Mouse (Mus musculus) left cerebral cortex, adult 8-10 months (tissue): ENCODE data around the gene Mmrn2. TPM values are rescaled to one million over a fixed set of nuclear protein-coding genes. Genes with fewer than 3 reads are reported as not detected.
A peak's percentile ranks its signal among the peaks of the same experiment; 100 is the strongest.
"Not testable (repeated sequence)": the region's sequence is repeated elsewhere in the genome, so short reads cannot be mapped to it uniquely, and the experiment has no call there.

Source experiments
- DNase-seq, 2 experiments: peaks; one replicate each; pipeline ENCODE4 v3.0.0; 2022; ENCODE audit warnings: low spot score in 2 of 2
- total RNA-seq, 4 experiments: library from RNA; stranded (reverse); gene quantifications; 2 replicates each; pipeline ENCODE4 v1.2.4; 2022

The Mmrn2 gene
- total RNA-seq, 4 experiments from 2014 or later: 4.9 to 7.3 (median 5.8) TPM

DNA sequence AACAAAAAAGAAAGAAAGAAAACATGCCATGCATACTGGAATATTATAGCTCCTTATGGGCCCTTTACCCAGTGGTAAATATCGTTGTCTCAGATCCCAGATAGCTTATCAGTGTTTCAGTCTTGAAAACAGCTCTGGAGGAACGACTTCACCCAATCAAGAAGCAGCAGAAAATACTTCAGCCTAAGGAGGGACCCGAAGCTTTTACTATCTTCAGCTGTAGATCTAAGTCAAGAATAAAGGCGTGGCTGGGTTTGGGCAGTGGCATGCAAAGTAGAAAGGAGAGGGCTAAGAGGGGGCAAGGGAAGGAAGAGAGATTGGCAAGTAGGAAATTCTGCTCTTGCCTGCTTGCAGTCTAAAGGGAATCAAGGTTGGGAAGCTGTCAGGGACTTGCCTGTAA is 13.1 kb upstream of the Mmrn2 start:
- no peak for DNase-seq

DNA sequence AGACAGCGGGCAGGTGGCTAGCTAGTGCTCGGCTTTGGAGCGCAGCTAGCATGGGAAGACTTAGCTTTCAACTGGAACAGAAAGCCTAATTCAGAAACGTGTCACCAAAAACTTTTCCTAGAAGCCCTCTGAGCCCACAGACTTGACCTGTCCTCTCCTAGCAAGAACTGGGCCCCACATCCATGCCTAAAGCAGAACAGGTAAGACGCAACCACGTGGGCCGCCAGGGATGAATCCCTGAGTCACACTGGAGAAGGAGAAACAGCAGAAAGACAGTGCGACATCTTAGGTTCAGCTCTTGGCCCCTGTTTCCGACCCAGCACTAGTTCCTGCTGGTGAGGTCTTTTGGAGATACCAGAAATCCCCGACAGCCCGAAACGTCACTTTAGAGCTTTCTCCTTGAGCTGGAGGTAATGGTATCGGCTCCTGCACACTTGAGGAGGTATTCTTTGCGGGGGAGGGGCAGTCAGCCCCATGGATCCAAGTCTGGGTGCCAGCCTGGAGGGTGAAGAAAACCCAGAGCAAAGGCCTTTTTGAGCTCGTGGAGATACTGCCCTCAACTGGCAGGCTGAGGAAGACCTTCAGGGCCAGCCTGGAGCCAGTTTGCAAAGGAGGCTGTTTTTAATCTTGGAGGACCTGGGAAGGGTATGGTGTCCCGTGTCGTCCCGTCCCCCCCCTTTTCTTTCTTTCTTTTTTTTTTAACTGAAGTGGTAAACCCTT is 12.4 kb upstream of the Mmrn2 start:
- peak; percentile 35 to 54 for DNase-seq

DNA sequence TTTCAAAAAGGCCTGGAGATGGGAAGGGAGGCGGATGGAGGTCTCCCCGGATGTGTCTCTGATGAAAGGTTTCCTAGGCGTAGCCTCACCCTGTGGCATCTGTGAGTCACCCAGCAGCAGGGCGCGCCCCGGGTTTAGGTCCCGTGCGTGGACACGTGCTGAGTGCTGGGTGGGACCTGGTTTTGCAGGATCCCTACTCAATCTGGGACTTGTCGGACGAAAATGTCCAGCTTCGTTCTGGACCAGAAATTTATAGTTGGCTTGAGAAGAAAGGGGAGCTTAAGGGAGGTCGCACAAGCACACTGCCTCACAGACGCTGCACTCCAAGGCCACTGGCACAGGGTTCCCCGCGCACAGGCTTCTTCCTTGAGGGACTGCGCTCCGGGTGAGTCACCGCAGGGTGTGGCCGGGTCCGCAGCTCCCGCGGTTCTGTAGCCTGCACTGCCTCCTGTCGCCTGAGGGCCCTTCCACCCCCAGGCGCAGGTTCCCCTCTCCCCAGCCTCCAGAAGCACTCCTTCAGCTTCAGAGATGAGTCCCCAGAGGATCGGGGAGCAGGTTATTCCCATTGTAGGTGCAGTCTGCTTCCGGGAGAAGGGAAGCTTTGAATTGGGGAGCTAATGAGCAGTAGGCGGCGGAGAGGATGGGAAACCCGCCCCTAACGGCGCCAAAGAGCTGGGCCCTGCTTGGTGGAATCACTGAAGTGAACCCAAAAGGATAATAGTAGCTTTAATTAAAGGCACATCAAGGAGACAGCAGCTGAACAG is 11.6 kb upstream of the Mmrn2 start:
- DNase-seq: peak; percentile 40 to 53

DNA sequence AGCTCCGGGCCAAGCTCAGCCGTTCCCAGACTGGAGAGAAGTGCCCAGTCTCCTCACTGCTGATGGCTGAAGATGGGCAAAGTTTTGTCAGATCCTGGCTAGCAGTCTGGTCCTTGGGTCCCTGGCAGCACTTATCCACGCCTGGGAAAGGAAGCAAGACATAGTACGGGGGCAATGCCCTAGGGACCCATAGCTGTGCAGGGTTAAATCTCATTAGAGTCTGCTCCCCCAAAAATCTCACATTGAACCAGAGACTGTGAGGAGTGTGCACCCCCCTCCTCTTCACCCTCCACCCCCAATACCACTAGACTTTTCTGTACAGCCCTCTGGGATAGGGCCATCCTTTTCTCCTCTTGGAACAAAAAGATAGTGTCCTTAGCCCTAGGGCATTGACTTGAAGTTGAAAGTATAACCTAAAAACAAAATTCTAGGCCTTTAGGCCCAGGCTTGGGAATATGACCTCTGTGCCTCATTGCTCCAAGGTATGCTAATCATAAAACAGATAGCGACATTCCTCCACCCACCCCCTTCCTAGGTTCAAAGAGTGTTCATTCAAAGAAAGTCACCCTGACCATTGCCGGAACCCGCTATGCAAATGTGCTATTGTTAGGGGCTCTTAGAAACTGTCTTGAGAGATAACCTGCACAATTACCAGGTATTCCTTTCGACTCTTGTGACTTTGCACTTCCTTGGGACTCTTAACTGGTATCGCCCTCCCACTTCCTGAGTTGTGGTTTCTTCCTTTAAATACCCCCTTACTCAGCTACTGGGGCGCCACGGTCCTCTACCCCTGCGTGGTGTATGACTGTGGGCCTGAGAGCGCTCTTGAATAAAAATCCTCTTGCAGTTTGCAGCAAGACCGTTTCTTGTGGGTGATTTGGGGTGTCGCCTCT is 10.8 kb upstream of the Mmrn2 start:
- not testable (repeated sequence) for DNase-seq

DNA sequence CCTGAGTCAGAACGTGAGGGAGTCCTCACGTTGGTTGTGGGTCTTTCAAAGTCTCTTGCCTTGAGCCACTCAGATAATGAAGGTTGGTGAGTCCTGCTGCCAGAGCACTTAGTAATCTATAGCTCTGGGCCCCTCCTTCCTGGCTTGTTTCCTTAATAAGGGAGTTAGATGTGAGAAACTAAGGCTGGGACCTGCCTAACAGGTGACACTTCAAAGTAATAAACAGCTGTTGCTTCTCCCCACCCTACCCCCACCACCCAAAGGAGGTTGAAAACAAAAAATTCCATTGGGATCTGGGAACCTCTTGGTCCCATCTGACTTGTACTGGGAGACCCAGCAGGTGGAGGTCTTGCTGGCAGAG is 10.1 kb upstream of the Mmrn2 start:
- DNase-seq: no peak

DNA sequence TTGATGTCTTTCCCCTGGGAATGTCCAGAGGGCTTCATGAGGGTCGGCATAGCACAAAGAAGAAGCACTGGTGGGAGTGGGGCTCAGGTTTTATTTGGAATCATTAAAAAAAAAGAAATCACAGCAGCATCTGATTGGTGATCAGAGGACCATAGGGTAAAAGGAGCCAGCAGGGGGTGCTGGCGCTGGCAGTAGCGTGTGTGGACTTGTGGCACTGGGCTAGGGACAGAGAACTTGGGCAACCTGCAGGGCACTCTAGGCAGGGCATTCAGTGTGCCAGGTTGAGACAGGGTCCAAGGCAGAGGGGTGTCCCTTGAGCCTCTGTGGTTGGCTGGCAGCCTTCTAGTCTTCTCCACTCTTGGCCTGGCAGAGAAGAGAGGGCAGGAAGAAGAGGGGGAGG is 5.1 kb upstream of the Mmrn2 start:
- DNase-seq: no peak

DNA sequence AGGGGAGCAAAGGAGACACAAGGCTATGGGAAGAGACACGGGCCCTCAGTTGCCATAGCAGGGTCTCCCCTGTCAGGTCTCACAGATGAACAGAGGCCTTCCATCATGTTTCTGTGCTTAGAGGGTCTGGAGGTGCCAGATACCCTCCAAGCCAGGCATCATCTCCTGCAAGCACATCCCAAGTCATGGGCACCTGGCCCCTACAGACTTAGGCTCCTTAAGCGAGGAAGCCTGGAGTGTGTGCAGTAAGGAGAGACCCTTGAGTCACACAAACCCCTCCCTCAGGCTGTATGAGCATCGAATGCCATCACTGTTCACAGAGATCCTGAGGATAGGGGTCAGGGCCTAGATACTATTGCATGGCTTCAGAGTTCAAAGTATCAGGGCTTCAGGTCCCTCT is 4.3 kb upstream of the Mmrn2 start:
- DNase-seq: no peak

DNA sequence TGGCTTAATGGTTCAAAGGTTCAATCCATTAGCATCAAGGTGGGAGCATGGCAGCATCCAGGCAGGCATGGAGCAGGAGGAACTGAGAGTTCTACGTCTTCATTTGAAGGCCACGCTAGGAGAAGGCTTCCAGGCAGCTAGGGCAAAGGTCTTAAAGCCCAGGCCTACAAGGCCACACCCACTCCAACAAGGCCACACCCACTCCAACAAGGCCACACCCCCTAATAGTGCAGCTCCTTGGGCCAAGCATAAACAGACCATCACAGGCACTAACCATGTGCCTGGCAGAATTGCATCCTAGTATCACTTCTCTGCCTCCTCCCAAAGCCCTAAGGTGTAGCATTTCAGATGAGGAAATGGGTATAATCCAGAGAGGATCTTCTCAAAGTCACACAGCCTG is 3.5 kb upstream of the Mmrn2 start:
- DNase-seq: no peak

DNA sequence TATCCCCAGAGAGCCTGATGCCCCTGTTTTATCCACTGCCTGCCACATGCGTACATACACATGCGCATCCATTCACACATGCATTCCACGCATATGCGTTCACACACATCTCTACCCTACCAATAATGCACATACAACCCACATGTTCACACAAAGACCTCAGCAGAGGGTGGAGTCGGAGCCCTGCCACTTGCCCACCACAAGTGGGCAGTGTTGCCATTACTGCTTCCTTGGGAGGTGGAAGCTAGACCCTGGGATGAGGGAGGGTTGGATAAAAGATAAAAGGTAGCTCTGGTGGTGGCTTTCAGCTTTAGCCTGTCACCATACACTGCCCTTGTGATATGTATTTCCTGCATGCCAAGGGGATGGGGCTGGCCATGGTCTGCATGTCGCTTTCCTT is 2.6 kb upstream of the Mmrn2 start:
- DNase-seq: no peak

DNA sequence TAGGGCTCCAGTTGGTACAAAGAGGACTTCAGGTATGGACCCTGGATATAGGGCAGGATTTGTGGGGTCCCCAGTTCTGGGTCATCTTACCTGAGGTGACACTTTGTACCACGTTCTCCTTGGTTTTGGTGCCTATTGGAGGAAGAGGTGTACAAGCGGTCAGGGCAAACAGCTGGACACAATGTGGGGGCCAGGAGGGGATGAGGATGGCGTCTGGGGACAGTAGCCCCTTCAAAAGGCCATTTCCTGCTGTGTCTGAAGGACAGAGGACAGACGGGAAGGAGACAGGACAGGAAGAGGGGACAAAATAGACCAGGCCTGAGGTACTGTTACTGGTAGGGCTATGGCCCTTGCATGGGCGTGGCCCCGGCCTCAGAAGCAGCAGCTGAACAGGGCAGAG is 1.7 kb upstream of the Mmrn2 start:
- DNase-seq: no peak

DNA sequence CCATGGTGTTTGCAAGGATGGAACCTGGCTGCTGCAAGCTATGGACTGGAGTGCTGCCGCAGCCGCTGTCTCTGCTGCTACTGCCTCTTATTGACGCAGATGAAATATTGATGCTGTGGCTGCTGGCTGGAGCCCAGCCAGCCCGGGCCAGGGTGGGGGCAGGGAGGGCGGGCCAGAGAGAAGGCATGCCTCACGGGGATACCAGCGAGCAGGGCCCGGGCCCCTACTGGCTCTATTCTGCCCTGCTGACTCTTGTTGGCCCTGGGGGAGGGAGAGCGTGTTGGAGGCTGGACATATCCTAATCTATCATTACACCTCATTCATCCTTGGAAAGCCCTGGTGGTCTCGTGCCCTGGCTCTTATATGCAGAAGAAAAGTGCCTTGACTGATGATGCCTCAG is 688 bp upstream of the Mmrn2 start, which contains the start of gene Sncg:
Gene Sncg, minus strand, starts transcription at position 213 of the 400 bp plus-strand sequence.
- DNase-seq: no peak

DNA sequence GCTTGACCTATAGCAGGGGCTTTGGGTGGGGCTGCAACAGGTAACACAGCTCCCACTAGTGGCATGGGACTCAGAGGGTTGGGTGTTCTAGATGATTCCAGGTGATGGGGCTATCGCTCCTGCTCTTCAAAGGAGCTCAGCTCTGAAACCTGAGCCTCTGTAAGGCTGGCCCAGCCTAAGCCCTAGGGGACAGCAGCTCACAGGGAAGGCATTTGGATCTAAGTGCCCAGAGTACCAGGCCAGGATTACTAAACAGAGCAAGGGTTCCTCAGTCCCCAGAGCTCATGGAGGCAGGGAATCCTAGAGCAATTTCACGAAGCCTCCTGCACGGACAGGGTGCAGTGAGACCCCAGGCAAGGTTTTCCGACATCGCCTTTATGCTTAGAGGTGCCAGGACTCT is 676 bp downstream of the Mmrn2 start:
- no peak for DNase-seq

DNA sequence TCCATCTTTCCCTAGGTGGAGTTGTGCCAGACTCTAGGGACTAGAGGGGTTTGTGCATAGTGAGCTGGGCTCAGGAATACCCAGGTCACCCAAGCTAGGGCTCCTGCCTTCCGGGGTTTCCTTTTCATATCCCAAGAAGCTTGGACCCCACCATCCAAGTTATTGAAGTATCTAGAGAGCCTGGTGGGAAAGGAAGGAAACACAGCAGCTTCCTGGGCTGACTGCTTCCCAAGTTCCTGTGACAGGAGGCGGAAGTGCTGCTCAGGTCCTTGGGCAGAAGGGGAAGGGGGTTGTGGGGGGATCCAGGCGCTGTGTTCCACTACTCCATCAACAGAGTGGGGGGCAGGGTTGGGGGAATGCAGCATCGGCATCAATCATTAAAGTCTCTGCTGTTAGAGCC is 1.9 kb downstream of the Mmrn2 start:
- no peak for DNase-seq

DNA sequence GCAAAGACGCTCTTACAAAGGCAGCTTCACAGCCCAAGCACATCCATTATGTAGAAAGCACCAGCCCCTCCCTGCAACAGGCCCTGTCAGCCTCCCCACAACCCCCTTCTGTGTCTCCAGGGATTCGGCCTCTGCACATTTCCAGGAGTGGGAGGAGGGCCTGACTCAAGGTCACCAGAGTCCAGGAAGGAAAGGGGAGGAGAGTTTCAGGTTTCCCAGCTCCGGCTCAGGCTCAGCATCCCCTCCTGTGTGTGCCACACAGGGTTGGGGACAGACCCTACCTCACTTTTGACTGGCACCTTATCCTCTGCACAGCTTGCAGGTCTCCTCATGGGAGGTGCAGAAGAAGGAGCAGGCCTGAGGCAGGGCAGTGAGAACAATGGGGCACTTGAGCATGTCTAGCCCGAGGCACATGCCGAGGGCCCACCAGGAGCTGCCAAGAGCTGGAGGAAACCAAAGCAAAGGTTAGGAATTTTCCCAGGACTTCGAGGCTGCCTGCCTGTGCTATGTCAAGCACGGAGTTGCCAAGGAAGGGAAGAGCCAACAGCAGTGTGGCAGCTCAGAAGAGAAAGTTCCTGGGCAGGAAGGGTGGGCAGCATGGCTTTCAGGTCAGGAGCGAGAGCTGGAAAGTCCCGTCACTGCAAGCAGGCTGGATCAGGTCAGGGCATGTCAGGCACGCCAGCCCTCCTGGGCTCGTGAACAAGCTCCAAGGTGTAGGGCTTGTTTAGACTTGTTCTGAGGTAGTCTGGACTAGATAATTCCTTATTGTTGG is 3.5 kb downstream of the Mmrn2 start:
- DNase-seq: no peak

DNA sequence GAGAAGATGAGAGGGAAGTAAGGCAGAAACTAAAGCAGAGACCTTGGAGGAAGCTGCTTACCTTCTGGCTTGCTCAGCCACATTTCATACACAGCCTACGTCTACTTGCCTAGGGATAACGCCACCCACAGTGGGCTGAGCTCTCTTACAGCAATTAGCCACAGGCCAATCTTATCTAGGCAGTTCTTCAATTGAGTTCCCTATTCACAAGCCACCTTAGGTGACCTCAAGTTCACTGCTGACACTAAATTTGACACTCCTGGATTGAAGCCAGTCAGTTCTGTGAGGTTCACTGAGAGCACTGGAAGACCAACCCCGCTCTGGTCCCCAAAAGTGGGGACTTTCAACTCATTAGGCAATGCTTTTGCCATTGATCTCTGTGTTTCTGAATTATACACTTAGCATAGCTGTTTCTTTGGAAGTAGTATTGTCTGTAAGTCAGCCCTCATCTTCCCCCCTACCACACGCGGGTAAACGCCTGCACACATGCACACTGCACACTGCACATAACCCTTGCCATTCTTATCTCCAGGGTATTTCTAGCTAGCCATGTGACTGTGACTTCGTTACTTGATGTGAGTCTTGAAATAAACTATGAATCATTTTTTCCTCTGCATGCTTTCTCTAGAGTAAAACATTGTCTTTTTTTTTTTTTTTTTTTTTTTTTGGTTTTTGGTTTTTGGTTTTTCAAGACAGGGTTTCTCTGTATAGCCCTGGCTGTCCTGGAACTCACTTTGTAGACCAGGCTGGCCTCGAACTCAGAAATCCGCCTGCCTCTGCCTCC is 7.8 kb downstream of the Mmrn2 start:
- DNase-seq: no peak

DNA sequence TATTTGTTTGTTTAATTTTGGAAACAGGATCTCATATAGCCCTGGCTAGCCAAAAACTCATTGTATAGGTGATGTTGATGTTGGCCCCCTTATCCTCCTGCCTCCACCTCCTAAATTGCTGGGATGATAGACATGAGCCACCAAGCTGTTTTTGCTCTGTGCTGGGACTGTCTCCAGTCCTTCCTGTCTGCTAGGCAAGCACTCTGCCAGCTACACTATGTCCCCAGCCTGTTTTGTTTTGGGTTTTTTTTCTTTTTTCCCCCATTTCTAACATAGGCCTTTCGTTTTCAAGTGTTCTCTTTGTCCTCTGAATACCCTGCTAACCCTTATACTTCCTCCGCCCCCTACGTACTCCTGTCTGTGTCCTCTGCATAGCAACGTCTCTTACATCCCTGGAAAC is 18.0 kb downstream of the Mmrn2 start:
- DNase-seq: no peak

DNA sequence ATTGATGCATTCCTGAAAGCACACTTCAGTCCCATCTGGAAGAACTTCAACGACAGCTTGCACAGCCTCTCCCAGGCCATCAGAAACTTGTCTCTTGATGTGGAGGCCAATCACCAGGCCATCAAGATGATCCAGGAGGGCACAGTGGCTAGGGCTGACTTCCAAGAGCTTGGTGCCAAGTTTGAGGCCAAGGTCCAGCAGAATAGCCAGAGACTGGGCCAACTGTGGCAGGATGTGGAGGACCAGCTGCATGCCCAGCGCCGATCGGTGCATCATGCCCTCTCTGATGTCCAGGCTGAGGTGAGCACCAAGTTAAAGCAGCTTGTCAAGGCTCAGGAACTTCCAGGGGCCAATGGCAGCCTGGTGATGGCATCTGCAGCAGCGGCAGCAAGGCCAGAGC is 22.6 kb downstream of the Mmrn2 start:
- no peak for DNase-seq

DNA sequence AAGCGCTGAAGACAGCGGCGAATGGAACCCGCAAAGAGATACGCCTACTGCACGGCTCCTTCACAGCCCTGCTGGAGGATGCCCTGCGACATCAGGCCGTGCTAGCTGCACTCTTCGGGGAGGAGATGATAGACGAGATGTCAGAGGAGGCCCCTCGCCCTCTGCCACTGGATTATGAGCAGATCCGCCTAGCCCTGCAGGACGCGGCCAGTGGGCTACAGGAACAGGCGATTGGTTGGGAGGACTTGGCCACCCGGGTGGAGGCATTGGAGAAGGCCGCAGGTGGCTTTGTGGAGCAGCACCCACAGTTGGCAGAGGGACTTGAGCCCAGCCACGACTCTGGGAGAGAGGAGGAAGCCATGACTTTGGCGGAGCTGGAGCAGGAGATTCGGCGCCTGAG is 23.6 kb downstream of the Mmrn2 start:
- DNase-seq: no peak

DNA sequence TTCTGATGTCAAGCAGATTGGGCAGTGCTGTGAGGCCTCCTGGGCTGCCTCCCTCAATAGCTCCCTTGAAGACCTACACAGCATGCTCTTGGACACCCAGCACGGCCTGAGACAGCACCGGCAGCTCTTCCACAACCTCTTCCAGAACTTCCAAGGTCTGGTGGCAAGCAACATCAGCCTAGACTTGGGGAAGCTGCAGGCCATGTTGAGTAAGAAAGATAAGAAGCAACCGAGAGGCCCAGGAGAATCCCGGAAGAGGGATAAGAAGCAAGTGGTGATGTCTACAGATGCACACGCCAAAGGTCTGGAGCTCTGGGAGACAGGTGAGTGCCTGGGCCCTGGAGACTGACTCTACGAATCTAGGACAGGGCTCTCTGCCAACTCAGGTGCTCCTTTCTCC is 24.0 kb downstream of the Mmrn2 start:
- no peak for DNase-seq

DNA sequence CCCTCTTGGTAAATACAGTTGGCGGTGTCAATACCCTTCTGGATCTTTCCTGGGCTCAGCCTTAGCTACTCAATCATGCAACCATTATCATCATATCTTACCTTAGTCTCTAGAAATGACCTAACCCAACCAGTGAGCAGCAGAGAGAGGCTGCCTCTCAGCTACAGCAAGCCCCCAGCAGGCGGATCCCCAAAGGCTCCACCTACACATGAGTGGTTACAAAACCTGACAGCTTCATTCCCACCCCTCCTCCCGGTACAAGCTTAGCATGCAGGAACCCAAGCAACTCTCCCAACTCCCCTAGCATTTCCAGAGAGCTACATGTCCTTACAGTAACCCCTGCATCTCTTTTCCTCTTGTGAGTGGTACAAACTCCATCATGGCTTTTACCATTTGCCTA is 24.8 kb downstream of the Mmrn2 start:
- DNase-seq: no peak

DNA sequence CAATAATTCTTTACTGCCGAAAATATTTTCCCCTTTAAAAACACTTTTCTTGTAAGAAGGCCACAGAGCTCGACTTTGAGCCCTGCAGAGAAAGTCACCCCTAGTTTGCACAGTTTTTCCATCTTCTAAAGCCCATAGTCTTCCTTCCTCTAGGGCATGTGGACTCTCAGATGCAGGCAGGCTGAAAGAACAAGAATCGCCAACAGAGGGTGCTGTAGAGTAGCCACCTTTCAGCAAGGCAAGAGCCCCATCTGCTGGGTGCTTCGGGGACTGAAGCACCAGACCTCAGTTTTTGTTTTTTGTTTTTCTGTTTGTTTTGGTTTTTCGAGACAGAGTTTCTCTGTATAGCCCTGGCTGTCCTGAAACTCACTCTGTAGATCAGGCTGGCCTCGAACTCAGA is 25.9 kb downstream of the Mmrn2 start:
- DNase-seq: peak; percentile 23 to 52
